Mouse (Mus musculus) midbrain, embryonic 15.5 days (tissue): Measurements from ENCODE around the gene Cacna1d. TPM values are rescaled to one million over a fixed set of nuclear protein-coding genes. Genes with fewer than 3 reads are reported as not detected.
A peak's percentile ranks its signal among the peaks of the same experiment; 100 is the strongest.

Experiments used
- ATAC-seq: fragments of 200-750 bp; cut with Nextera tagmentation; replicated peaks from 2 replicates; pipeline ENCODE4 v1.8.0; 2017; ENCODE audit warnings: moderate TSS enrichment
- H3K27ac ChIP-seq: fragments of 300-500 bp; sonication (generic); 2 replicates; pipeline ENCODE4 v1.5.1; 2015; ENCODE audit warnings: mild to moderate bottlenecking, inconsistent platforms
- H3K27me3 ChIP-seq: fragments of 300-500 bp; sonication (generic); replicated peaks from 2 replicates; pipeline ENCODE4 v1.6.1; 2015; ENCODE audit warnings: inconsistent platforms
- H3K36me3 ChIP-seq: fragments of 300-500 bp; sonication (generic); replicated peaks from 2 replicates; pipeline ENCODE4 v1.6.1; 2015; ENCODE audit warnings: inconsistent platforms
- H3K4me1 ChIP-seq: fragments of 300-500 bp; sonication (generic); 2 replicates; pipeline ENCODE4 v1.6.1; 2015; ENCODE audit warnings: inconsistent platforms
- H3K4me2 ChIP-seq: fragments of 300-500 bp; sonication (generic); 2 replicates; pipeline ENCODE4 v1.6.1; 2015; ENCODE audit warnings: inconsistent platforms, mild to moderate bottlenecking, moderate library complexity
- H3K4me3 ChIP-seq: fragments of 300-500 bp; sonication (generic); 2 replicates; pipeline ENCODE4 v1.5.1; 2015; ENCODE audit warnings: mild to moderate bottlenecking, inconsistent platforms
- H3K9ac ChIP-seq: fragments of 300-500 bp; sonication (generic); 2 replicates; pipeline ENCODE4 v1.6.1; 2015; ENCODE audit warnings: mild to moderate bottlenecking, inconsistent platforms
- H3K9me3 ChIP-seq: fragments of 300-500 bp; sonication (generic); 2 replicates; pipeline ENCODE4 v1.6.1; 2016; ENCODE audit warnings: inconsistent platforms
- WGBS: fragments of 180-500 bp; shearing (Covaris S2); methylation state at CpG from one replicate; pipeline ENCODE4 v1.1.7; 2015; ENCODE audit warnings: mixed read lengths; 5-methylcytosine and 5-hydroxymethylcytosine counted together
- polyA plus RNA-seq: library from polyadenylated mRNA; unstranded; fragments of >200 nt; fragmentation: Nextera tagmentation; extraction: Ambion mirVana; gene quantifications from 2 replicates; pipeline ENCODE4 v1.2.1, GENCODE M21; 2015

Cacna1d gene
- polyA plus RNA-seq: 10.5 and 12.1 TPM in 2 replicates

DNA sequence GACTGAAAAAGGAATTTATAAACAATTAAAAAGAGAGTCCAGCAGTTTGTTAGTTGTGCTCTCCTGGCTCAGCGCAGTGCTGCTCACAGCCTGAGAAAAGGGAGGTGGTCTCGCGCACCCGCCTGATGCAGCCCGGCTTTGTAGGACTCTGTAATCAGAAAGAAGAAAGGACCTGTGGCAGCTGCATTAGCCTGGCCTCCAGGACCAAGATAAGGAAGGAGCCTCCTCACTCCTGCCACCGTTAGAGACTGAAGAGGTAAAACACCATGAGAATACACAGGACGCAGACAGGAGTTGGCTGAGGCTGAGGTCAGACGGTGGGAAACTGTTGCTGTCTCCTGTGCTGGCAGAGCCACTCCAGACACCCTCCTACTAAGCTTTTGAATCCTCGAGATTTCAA, at the start of gene Cacna1d:
Cacna1d (minus strand) TSS at position 114 of the 400 bp plus-strand sequence.
- Histone ChIP-seq H3K4me1 (no peaks in the 10 kb centered on the region), H3K4me3 (no peak within 1 kb of the TSS), H3K9me3 (no peaks in the 10 kb centered on the region), H3K4me2 (no peak within 1 kb of the TSS), H3K36me3 (peaks cover 18% of the 10 kb centered on the region), H3K27me3 (no peaks in the 10 kb centered on the region), H3K27ac (no peak within 1 kb of the TSS), H3K9ac (no peak within 1 kb of the TSS)
- WGBS: 89% methylated on average over 9 of the region's 9 CpGs
- no peak for ATAC-seq

DNA sequence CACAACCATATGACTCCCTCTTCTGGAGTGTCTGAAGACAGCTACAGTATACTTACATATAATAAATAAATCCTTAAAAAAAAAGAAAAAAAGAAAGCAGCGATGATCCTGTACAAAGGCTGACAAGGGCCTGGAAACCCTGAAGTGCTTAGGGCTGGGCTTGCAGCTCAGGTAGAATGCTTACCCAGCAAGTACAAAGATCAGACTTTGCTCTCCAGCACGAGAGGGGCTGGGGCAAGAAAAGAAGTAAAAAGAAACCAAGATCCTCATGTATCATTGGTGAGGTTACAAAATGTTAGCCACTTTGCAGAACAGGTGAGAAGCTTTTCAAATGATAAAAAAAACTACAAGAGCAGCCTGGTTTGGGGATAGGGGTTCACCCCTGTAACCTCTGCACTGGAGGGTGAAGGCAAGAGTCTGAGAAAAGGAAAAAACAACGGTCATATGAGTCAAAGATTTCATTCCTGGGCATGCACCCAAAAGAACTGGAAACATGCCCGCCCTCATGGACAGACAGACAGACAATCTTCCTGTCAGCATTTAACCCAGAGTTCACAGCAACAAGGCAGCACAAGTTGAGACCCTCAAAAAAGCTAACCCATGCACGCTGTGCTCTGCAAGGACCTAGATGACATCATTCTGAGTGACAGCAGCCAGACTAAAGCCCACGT, 42.7 kb upstream of the Cacna1d start:
- H3K9me3 ChIP-seq: no peaks in the 10 kb centered on the region
- no peak overlapping the region for H3K4me2 ChIP-seq
- no peak overlapping the region for H3K27ac ChIP-seq
- no peak overlapping the region for H3K9ac ChIP-seq
- 0 out of 2 replicates have a peak, but pooled peaks cover 3% of the 10 kb centered on the region for H3K36me3 ChIP-seq
- H3K4me1 ChIP-seq: peaks cover 10% of the 10 kb centered on the region; the same call in 1 of the 2 replicates
- no peak overlapping the region for H3K4me3 ChIP-seq
- ATAC-seq: no peak
- WGBS: 82% methylated on average over 6 of the region's 6 CpGs
- H3K27me3 ChIP-seq: no peaks in the 10 kb centered on the region

- Histone ChIP-seq H3K27me3 (no peaks in the 10 kb centered on the region), H3K4me1 (peaks cover 10% of the 10 kb centered on the region; the same call in 1 of the 2 replicates), H3K4me2 (no peak overlapping the region), H3K4me3 (no peak overlapping the region), H3K9ac (no peak overlapping the region), H3K9me3 (no peaks in the 10 kb centered on the region), H3K36me3 (0 out of 2 replicates have a peak, but pooled peaks cover 3% of the 10 kb centered on the region), H3K27ac (no peak overlapping the region)
- 95% methylated on average over 6 of the region's 6 CpGs for WGBS
- ATAC-seq: no peak
Measured at GRCm38 (mm10) chr14:30531896-30532295, 40.6 kb upstream of the Cacna1d start.

- ATAC-seq: no peak
- Histone ChIP-seq H3K9me3 (no peaks in the 10 kb centered on the region), H3K36me3 (0 out of 2 replicates have a peak, but pooled peaks cover 3% of the 10 kb centered on the region), H3K4me3 (no peak overlapping the region), H3K9ac (no peak overlapping the region), H3K27ac (no peak overlapping the region), H3K27me3 (no peaks in the 10 kb centered on the region), H3K4me1 (peaks cover 10% of the 10 kb centered on the region; the same call in 1 of the 2 replicates), H3K4me2 (no peak overlapping the region)
- WGBS: 67% methylated on average over 5 of the region's 5 CpGs
Measured at GRCm38 (mm10) chr14:30531431-30531830, 40.2 kb upstream of the Cacna1d start.

DNA sequence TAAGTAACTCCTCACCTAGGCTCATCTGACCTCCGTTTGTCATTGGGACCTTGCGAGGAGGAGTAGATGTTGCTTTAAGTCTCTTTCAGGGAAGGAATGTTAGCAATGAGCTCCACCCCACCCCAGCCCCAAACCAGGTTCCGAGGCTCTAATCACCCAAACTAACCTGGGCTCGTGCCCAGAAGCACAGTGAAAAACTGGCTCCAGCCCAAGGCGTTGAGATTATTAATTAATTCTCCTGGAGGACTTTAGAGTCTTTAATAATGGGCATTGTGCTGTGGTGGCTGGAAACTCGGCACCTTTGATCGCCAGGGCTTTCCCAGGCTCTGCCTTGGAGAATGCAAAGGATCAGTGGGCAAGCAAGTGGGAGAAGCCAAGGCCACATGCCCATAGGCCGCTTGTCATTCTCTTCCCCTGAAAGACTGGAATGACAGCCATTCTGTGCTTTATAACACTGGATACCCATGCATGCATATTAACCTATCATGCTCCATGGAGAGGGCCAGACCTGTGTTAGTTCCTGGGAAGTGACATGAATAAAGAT, 39.5 kb upstream of the Cacna1d start:
- Histone ChIP-seq H3K4me2 (no peak overlapping the region), H3K9me3 (no peaks in the 10 kb centered on the region), H3K27ac (0 out of 2 replicates have a peak overlapping the region, but pooled peaks have one; percentile 32), H3K4me3 (no peak overlapping the region), H3K36me3 (0 out of 2 replicates have a peak, but pooled peaks cover 3% of the 10 kb centered on the region), H3K4me1 (peaks cover 10% of the 10 kb centered on the region; the same call in 1 of the 2 replicates), H3K9ac (no peak overlapping the region), H3K27me3 (no peaks in the 10 kb centered on the region)
- WGBS: 50% methylated on average over 8 of the region's 8 CpGs
- no peak; the same call in 1 of the 2 replicates for ATAC-seq

- Histone ChIP-seq H3K4me1 (peaks cover 10% of the 10 kb centered on the region; the same call in 1 of the 2 replicates), H3K27me3 (no peaks in the 10 kb centered on the region), H3K4me3 (no peak overlapping the region), H3K9ac (no peak overlapping the region), H3K36me3 (0 out of 2 replicates have a peak, but pooled peaks cover 3% of the 10 kb centered on the region), H3K9me3 (no peaks in the 10 kb centered on the region), H3K4me2 (no peak overlapping the region), H3K27ac (no peak overlapping the region)
- 95% methylated on average over 12 of the region's 12 CpGs for WGBS
- ATAC-seq: no peak
Measured at GRCm38 (mm10) chr14:30529454-30529853, 38.2 kb upstream of the Cacna1d start.

DNA sequence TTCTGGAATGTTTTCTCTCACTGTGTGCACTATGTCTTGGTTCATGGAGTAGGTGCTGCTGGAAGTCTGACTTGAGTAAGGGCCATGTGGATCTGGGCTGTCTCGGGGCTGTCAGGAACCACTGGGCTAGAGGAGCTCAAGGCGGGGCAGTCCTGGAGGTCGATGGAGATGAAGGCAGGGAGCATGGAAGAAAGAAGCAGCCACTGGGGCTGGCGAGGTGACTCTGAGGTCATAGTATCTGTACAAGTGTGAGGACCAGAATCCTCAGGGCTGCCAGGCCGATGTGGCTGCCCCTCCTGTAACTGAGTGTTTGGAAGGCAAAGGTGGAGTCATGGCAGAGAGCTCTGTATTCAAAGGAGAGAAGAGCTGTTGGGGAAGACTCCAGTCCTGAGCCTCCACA, 37.7 kb upstream of the Cacna1d start:
- Histone ChIP-seq H3K4me3 (no peak overlapping the region), H3K27me3 (no peaks in the 10 kb centered on the region), H3K36me3 (0 out of 2 replicates have a peak, but pooled peaks cover 3% of the 10 kb centered on the region), H3K4me2 (no peak overlapping the region), H3K27ac (no peak overlapping the region), H3K9ac (no peak overlapping the region), H3K4me1 (peaks cover 10% of the 10 kb centered on the region; the same call in 1 of the 2 replicates), H3K9me3 (no peaks in the 10 kb centered on the region)
- no peak for ATAC-seq
- WGBS: 88% methylated on average over 5 of the region's 5 CpGs

GRCm38 (mm10) chr14:30528392-30528791, 37.1 kb upstream of the Cacna1d start:
- no peak overlapping the region for H3K27ac ChIP-seq
- no peak for ATAC-seq
- no peak overlapping the region for H3K4me2 ChIP-seq
- no peak overlapping the region for H3K4me3 ChIP-seq
- H3K27me3 ChIP-seq: no peaks in the 10 kb centered on the region
- WGBS: 86% methylated on average over 10 of the region's 10 CpGs
- H3K9me3 ChIP-seq: no peaks in the 10 kb centered on the region
- H3K36me3 ChIP-seq: peaks cover 3% of the 10 kb centered on the region; the same call in 1 of the 2 replicates
- H3K4me1 ChIP-seq: peaks cover 10% of the 10 kb centered on the region; the same call in 1 of the 2 replicates
- no peak overlapping the region for H3K9ac ChIP-seq

- H3K4me1 ChIP-seq: no peaks in the 10 kb centered on the region
Measured at GRCm38 (mm10) chr14:30523356-30523755, 32.1 kb upstream of the Cacna1d start.

GRCm38 (mm10) chr14:30519323-30519722, 28.1 kb upstream of the Cacna1d start:
- H3K4me2 ChIP-seq: no peak overlapping the region
- no peaks in the 10 kb centered on the region for H3K9me3 ChIP-seq
- H3K9ac ChIP-seq: no peak overlapping the region
- H3K27ac ChIP-seq: no peak overlapping the region
- 88% methylated on average over 5 of the region's 5 CpGs for WGBS
- H3K4me3 ChIP-seq: no peak overlapping the region
- no peak for ATAC-seq
- H3K27me3 ChIP-seq: no peaks in the 10 kb centered on the region
- H3K36me3 ChIP-seq: peaks cover 9% of the 10 kb centered on the region
- no peaks in the 10 kb centered on the region for H3K4me1 ChIP-seq

More at GRCm38 (mm10) chr14:30523356-30523755, 32.1 kb upstream of the Cacna1d start:
- no peaks in the 10 kb centered on the region for H3K9me3 ChIP-seq
- H3K9ac ChIP-seq: no peak overlapping the region
- no peak overlapping the region for H3K4me2 ChIP-seq
- H3K27ac ChIP-seq: no peak overlapping the region
- no peaks in the 10 kb centered on the region for H3K27me3 ChIP-seq
- ATAC-seq: no peak
- WGBS: 77% methylated on average over 6 of the region's 6 CpGs
- H3K4me3 ChIP-seq: no peak overlapping the region
- H3K36me3 ChIP-seq: peaks cover 9% of the 10 kb centered on the region

DNA sequence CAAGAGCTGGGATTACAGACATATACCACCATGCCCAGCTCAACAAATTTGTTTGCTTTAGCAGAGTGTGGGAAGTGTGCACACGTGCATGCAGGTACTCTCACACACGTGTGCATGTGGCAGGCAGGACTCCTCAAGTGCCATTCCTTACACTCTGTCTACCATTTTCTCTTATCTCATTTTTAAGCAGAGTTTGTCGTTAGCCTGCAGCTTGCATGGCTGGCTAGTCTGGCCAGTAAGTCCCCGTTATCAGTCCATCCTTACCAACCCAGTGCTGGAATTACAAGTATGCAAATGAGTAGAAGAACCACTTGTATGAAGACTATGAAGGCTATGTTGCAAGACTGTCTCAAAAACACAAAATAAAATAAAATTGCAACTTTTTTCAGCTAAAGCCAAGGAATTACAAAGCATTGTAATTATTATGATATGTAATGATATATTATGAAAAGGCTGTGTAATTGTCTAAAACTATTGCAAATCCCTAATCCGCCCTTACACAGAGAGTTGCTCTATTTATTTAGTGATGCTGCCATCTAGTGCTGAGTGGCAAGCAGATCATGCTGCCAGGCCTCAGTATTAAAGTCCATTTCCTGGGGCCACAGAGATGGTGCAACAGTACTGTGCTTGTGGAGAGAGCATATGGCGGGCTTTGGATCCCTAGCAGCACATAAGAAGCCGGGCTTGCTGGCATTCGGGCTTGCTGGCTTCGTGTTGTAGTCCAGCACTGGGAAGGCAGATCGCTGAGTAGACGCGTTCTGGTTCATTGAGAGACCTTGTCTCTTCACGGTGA, 24.9 kb upstream of the Cacna1d start:
- 87% methylated on average over 13 of the region's 13 CpGs for WGBS
- Histone ChIP-seq H3K4me2 (no peak overlapping the region), H3K27me3 (no peaks in the 10 kb centered on the region), H3K27ac (no peak overlapping the region), H3K4me3 (no peak overlapping the region), H3K9ac (no peak overlapping the region), H3K36me3 (peaks cover 9% of the 10 kb centered on the region), H3K4me1 (no peaks in the 10 kb centered on the region), H3K9me3 (no peaks in the 10 kb centered on the region)
- no peak for ATAC-seq

GRCm38 (mm10) chr14:30512896-30513295, 21.6 kb upstream of the Cacna1d start:
- Histone ChIP-seq H3K9ac (no peak overlapping the region), H3K27ac (no peak overlapping the region), H3K4me1 (no peaks in the 10 kb centered on the region), H3K4me2 (no peak overlapping the region), H3K27me3 (no peaks in the 10 kb centered on the region), H3K4me3 (no peak overlapping the region), H3K9me3 (no peaks in the 10 kb centered on the region), H3K36me3 (peaks cover 9% of the 10 kb centered on the region; the same call in 1 of the 2 replicates)
- 96% methylated on average over 5 of the region's 5 CpGs for WGBS
- no peak for ATAC-seq
